In the genomic region with DNA sequence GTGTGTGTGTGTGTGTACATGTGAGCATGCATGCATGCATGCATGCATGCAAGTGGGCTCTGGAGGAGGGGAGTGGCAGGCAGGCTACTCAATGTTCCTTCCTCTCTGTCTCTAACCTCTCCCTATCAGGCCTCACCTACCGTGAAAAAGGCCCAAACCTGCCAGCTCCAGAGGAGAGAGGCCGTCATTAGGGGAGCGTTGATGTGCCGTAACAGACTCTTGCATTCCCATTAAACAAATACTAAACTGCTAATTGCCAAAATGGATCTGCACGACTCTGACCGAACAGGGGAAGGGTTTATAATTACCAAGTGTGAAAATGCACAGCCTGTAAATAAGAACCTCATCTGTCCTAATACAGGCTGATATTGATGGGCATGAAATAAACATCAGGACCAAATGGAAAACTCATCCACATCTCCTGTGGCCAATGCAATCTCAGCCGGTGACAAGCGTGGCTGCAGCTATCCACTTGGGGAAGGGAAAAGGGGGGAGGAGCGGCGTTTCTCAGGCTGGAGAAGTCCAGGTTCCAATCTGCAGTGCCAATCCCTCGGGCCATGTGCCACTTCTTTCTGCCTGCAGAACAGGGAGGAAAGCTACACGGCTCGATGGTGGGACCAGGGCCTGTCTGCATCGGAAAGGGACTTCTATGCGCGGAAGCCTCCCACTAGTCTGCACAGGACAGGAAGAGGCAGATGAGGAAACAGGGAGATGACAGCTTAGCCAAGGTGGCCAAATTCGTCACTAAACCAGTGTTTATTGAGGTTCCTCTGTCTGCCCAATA, we compare ENCODE assay signal across 9 mouse cellular contexts.
A peak's percentile ranks its signal among the peaks of the same experiment; 100 is the strongest.
DNase-seq lines count a peak whose midpoint lies in the region; ATAC-seq and TF ChIP-seq lines count a peak whose summit lies in the region.
"Had no signal": no experiment of that assay in that cellular context is flagged by ENCODE, and none has a peak within 500 bp of the region (broad histone marks: within the 10 kb centered on the region; RNA-seq: fewer than 3 reads in every experiment).

No protein-coding gene starts in this region.

- no peak for DNase-seq in neural tube, embryonic 10.5 days (ENCODE audit: extremely low spot score, low spot score)
- DNase-seq in hindbrain, embryonic 11.5 days (ENCODE audit: low spot score) = no peak
- DNase-seq in midbrain, postnatal 0 days (ENCODE audit: low spot score) = peak; percentile 55
- DNase-seq in lung, adult 2 months = no peak
- no peak for DNase-seq in thymus, postnatal 4 days
- DNase-seq in urinary bladder, postnatal 14 days (ENCODE audit: low spot score) = no peak

- 0 out of 2 replicates have a peak overlapping the region, but pooled peaks have one; percentile 27 for H3K27ac ChIP-seq in neural tube, embryonic 12.5 days
- H3K27ac ChIP-seq in forebrain, embryonic 12.5 days = peak overlapping the region; percentile 82
- H3K27ac ChIP-seq in hindbrain, embryonic 11.5 days (ENCODE audit: low read depth, low read length) = peak overlapping the region; percentile 84
- peak overlapping the region; percentile 52 for H3K27ac ChIP-seq in midbrain, postnatal 0 days (ENCODE audit: low read depth, low read length)
- H3K27ac ChIP-seq: liver, embryonic 15.5 days had no signal

- no peaks in the 10 kb centered on the region for H3K36me3 ChIP-seq in neural tube, embryonic 12.5 days
- H3K36me3 ChIP-seq in forebrain, embryonic 12.5 days (replicated peaks) = no peaks in the 10 kb centered on the region
- H3K36me3 ChIP-seq in hindbrain, embryonic 11.5 days (ENCODE audit: control insufficient read depth, insufficient read depth, low read length) = no peaks in the 10 kb centered on the region
- H3K36me3 ChIP-seq in midbrain, postnatal 0 days (ENCODE audit: insufficient read depth, low read length) = no peaks in the 10 kb centered on the region
- H3K36me3 ChIP-seq: liver, embryonic 15.5 days had no signal

- ATAC-seq in neural tube, embryonic 12.5 days (ENCODE audit: low FRiP score, low read depth) = no peak
- ATAC-seq in forebrain, embryonic 12.5 days (ENCODE audit: low FRiP score) = peak; percentile 37
- ATAC-seq in hindbrain, embryonic 11.5 days (ENCODE audit: low FRiP score) = 0 out of 2 replicates have a peak, but pooled peaks have one; percentile 2
- ATAC-seq in midbrain, postnatal 0 days (ENCODE audit: low FRiP score) = 0 out of 2 replicates have a peak, but pooled peaks have one; percentile 16

- TF ChIP-seq POLR2A in lung, adult 2 months (IDR thresholded peaks at IDR 0.05; ENCODE audit: borderline replicate concordance, extremely low read depth, low read depth, low read length) = no peak

- no peaks in the 10 kb centered on the region for H3K9me3 ChIP-seq in neural tube, embryonic 12.5 days
- H3K9me3 ChIP-seq in forebrain, embryonic 12.5 days = no peaks in the 10 kb centered on the region
- H3K9me3 ChIP-seq in hindbrain, embryonic 11.5 days (ENCODE audit: control insufficient read depth, low read length) = no peaks in the 10 kb centered on the region
- H3K9me3 ChIP-seq in midbrain, postnatal 0 days (ENCODE audit: low read length) = no peaks in the 10 kb centered on the region
- H3K9me3 ChIP-seq: liver, embryonic 15.5 days had no signal

- no peak overlapping the region for H3K4me3 ChIP-seq in neural tube, embryonic 12.5 days
- H3K4me3 ChIP-seq in forebrain, embryonic 12.5 days (replicated peaks) = no peak overlapping the region
- no peak overlapping the region for H3K4me3 ChIP-seq in hindbrain, embryonic 11.5 days (ENCODE audit: low read depth, low read length)
- no peak overlapping the region for H3K4me3 ChIP-seq in midbrain, postnatal 0 days (ENCODE audit: low read depth, low read length)
- no peak overlapping the region for H3K4me3 ChIP-seq in lung, adult 2 months (replicated peaks; ENCODE audit: extremely low read depth, low read depth, low read length)
- H3K4me3 ChIP-seq: liver, embryonic 15.5 days had no signal

- H3K27me3 ChIP-seq in neural tube, embryonic 12.5 days (replicated peaks) = no peaks in the 10 kb centered on the region
- H3K27me3 ChIP-seq in forebrain, embryonic 12.5 days = no peaks in the 10 kb centered on the region
- no peaks in the 10 kb centered on the region for H3K27me3 ChIP-seq in hindbrain, embryonic 11.5 days (ENCODE audit: control insufficient read depth, insufficient read depth, low read length)
- no peaks in the 10 kb centered on the region for H3K27me3 ChIP-seq in midbrain, postnatal 0 days (ENCODE audit: insufficient read depth, low read length)
- H3K27me3 ChIP-seq: liver, embryonic 15.5 days had no signal

- no peak for TF ChIP-seq CTCF in midbrain, postnatal 0 days (IDR thresholded peaks at IDR 0.05)
- no peak for TF ChIP-seq CTCF in lung, adult 2 months (IDR thresholded peaks at IDR 0.05; ENCODE audit: insufficient read depth, low read length)

- peak overlapping the region; percentile 6; the same call in 1 of the 2 replicates for H3K9ac ChIP-seq in neural tube, embryonic 12.5 days
- no peak overlapping the region for H3K9ac ChIP-seq in forebrain, embryonic 12.5 days
- no peak overlapping the region for H3K9ac ChIP-seq in hindbrain, embryonic 11.5 days (ENCODE audit: low read depth, low read length)
- no peak overlapping the region for H3K9ac ChIP-seq in midbrain, postnatal 0 days (replicated peaks; ENCODE audit: low read length, poor library complexity, severe bottlenecking)
- H3K9ac ChIP-seq: liver, embryonic 15.5 days had no signal

- H3K4me1 ChIP-seq in neural tube, embryonic 12.5 days = peaks cover 44% of the 10 kb centered on the region
- peaks cover 64% of the 10 kb centered on the region for H3K4me1 ChIP-seq in forebrain, embryonic 12.5 days
- peaks cover 19% of the 10 kb centered on the region for H3K4me1 ChIP-seq in hindbrain, embryonic 11.5 days (replicated peaks; ENCODE audit: control insufficient read depth, insufficient read depth, low read length)
- H3K4me1 ChIP-seq in midbrain, postnatal 0 days (ENCODE audit: insufficient read depth, low read length) = peaks cover 6% of the 10 kb centered on the region; the same call in 1 of the 2 replicates
- 0 out of 2 replicates have a peak, but pooled peaks cover 4% of the 10 kb centered on the region for H3K4me1 ChIP-seq in lung, adult 2 months (ENCODE audit: control insufficient read depth, insufficient read depth, low read length)

- WGBS in neural tube, embryonic 12.5 days = 65% methylated on average over 17 of the region's 17 CpGs
- 70% methylated on average over 17 of the region's 17 CpGs for WGBS in forebrain, embryonic 12.5 days
- 70% methylated on average over 17 of the region's 17 CpGs for WGBS in hindbrain, embryonic 11.5 days
- 49% methylated on average over 17 of the region's 17 CpGs for WGBS in midbrain, postnatal 0 days
- WGBS in lung, adult 2 months = 74% methylated on average over 17 of the region's 17 CpGs

- H3K4me2 ChIP-seq in neural tube, embryonic 12.5 days (replicated peaks) = no peak overlapping the region; the same call in 1 of the 2 replicates
- no peak overlapping the region for H3K4me2 ChIP-seq in forebrain, embryonic 12.5 days
- no peak overlapping the region for H3K4me2 ChIP-seq in hindbrain, embryonic 11.5 days (replicated peaks; ENCODE audit: low read depth, low read length)
- no peak overlapping the region for H3K4me2 ChIP-seq in midbrain, postnatal 0 days (ENCODE audit: low read depth, low read length, poor library complexity, severe bottlenecking)
- H3K4me2 ChIP-seq: liver, embryonic 15.5 days had no signal

Comparison
In these comparisons a context has a peak if more than half of its experiments do, and no peak if none do; other contexts are left out.
1. H3K27ac ChIP-seq: peak in every context shown above with its lines; median percentile 84 in hindbrain, embryonic 11.5 days; 82 in forebrain, embryonic 12.5 days; 52 in midbrain, postnatal 0 days; 27 in neural tube, embryonic 12.5 days.